8 mouse cellular contexts compared by ENCODE assay signal in the genomic region with DNA sequence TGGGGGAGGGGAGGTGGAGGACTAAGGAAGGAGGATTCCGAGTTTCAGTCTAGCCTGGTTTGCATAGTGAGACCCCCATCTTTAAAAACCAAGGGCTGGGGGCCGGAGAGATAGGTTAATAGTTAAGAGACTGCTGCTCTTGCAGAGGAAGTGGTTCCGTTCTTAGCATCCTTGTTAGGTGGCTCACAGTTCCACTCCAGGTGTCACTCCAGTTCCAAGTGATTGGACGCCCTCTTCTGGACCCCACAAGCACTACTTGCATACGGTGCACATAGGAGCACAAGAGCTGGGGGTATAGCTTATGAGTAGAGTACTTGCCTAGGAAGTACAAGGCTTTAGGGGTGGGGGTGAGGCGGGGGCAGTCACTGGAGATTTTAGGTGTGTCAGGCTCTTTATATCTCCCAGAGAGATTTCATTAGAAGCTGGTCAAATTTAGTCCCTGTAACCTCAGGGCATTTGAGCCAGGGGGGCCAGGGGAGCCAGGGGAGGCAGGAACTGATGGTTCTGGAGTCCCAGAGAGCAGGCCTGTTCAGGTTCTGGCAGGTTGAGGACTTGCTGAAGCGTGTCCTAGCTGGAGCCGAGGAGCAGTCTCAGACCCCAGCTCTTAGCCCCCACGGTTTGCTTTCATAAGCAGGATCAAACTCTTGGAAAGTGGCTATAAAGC. TPM values are rescaled to one million over a fixed set of nuclear protein-coding genes. Genes with fewer than 3 reads are reported as not detected.
DNase-seq lines count a peak whose midpoint lies in the region; ATAC-seq and TF ChIP-seq lines count a peak whose summit lies in the region.

No protein-coding gene starts in this region.

- 14% methylated on average over 9 of the region's 9 CpGs for WGBS in forebrain, embryonic 11.5 days
- WGBS in liver, embryonic 11.5 days: 15% methylated on average over 9 of the region's 9 CpGs
- 20% methylated on average over 9 of the region's 9 CpGs for WGBS in midbrain, postnatal 0 days

- no peak for ATAC-seq in forebrain, embryonic 11.5 days (replicated peaks; ENCODE audit: low FRiP score)
- peak; percentile 78 for ATAC-seq in inflammation-experienced regulatory T-cells, adult 6 months
- ATAC-seq in liver, embryonic 11.5 days (replicated peaks; ENCODE audit: low FRiP score): no peak
- ATAC-seq in midbrain, postnatal 0 days (ENCODE audit: low FRiP score): no peak

- H3K4me1 ChIP-seq in bone marrow macrophage, adult 2 months (ENCODE audit: control insufficient read depth, insufficient read depth, low read length): peaks cover 42% of the 10 kb centered on the region
- H3K4me1 ChIP-seq in forebrain, embryonic 11.5 days (replicated peaks; ENCODE audit: control insufficient read depth, insufficient read depth, low read length): peaks cover 5% of the 10 kb centered on the region; the same call in 1 of the 2 replicates
- peaks cover 5% of the 10 kb centered on the region; the same call in 1 of the 2 replicates for H3K4me1 ChIP-seq in liver, embryonic 11.5 days (replicated peaks; ENCODE audit: control insufficient read depth, insufficient read depth, low read length)
- peaks cover 5% of the 10 kb centered on the region; the same call in 1 of the 2 replicates for H3K4me1 ChIP-seq in midbrain, postnatal 0 days (ENCODE audit: insufficient read depth, low read length)

- H3K4me3 ChIP-seq in bone marrow macrophage, adult 2 months (ENCODE audit: insufficient read depth, low read length): no peak overlapping the region; the same call in 1 of the 2 replicates
- H3K4me3 ChIP-seq in forebrain, embryonic 11.5 days (ENCODE audit: low read depth, low read length): peak overlapping the region; percentile 92; the same call in 1 of the 2 replicates
- H3K4me3 ChIP-seq in liver, embryonic 11.5 days (ENCODE audit: low read depth, low read length): peak overlapping the region; percentile 90
- H3K4me3 ChIP-seq in midbrain, postnatal 0 days (ENCODE audit: low read depth, low read length): no peak overlapping the region

- no peaks in the 10 kb centered on the region for H3K36me3 ChIP-seq in forebrain, embryonic 11.5 days (ENCODE audit: control insufficient read depth, insufficient read depth, low read length)
- H3K36me3 ChIP-seq in liver, embryonic 11.5 days (ENCODE audit: control insufficient read depth, insufficient read depth, low read length): no peaks in the 10 kb centered on the region
- H3K36me3 ChIP-seq in midbrain, postnatal 0 days (ENCODE audit: insufficient read depth, low read length): no peaks in the 10 kb centered on the region

- peak; percentile 53 for DNase-seq in layer of hippocampus, adult 11-12 months (ENCODE audit: low spot score)
- no peak for DNase-seq in layer of hippocampus, postnatal 36 days
- peak; percentile 72 for DNase-seq in forebrain, embryonic 11.5 days (ENCODE audit: low spot score)
- DNase-seq in liver, embryonic 11.5 days (ENCODE audit: low spot score): peak; percentile 48
- DNase-seq in midbrain, postnatal 0 days (ENCODE audit: low spot score): peak; percentile 73
- DNase-seq in thymus, postnatal 10 days (ENCODE audit: low spot score in 2 of 2): peak; percentile 81 to 86

- peak overlapping the region; percentile 69 for H3K4me2 ChIP-seq in forebrain, embryonic 11.5 days (ENCODE audit: low read depth, low read length, severe bottlenecking)
- H3K4me2 ChIP-seq in liver, embryonic 11.5 days: peak overlapping the region; percentile 99
- peak overlapping the region; percentile 96; the same call in 1 of the 2 replicates for H3K4me2 ChIP-seq in midbrain, postnatal 0 days (ENCODE audit: low read depth, low read length, poor library complexity, severe bottlenecking)

- H3K9me3 ChIP-seq in forebrain, embryonic 11.5 days (ENCODE audit: control insufficient read depth, low read length): no peaks in the 10 kb centered on the region
- no peaks in the 10 kb centered on the region for H3K9me3 ChIP-seq in liver, embryonic 11.5 days (ENCODE audit: control insufficient read depth, low read length)
- H3K9me3 ChIP-seq in midbrain, postnatal 0 days (ENCODE audit: low read length): no peaks in the 10 kb centered on the region

- H3K27me3 ChIP-seq in forebrain, embryonic 11.5 days (ENCODE audit: control insufficient read depth, insufficient read depth, low read length): no peaks in the 10 kb centered on the region
- no peaks in the 10 kb centered on the region; the same call in 1 of the 2 replicates for H3K27me3 ChIP-seq in liver, embryonic 11.5 days (replicated peaks; ENCODE audit: control insufficient read depth, insufficient read depth, low read length)
- no peaks in the 10 kb centered on the region for H3K27me3 ChIP-seq in midbrain, postnatal 0 days (ENCODE audit: insufficient read depth, low read length)

- no peak for TF ChIP-seq POLR2A in bone marrow macrophage, adult 2 months (IDR thresholded peaks at IDR 0.05; ENCODE audit: borderline replicate concordance, low read depth, low read length)

- H3K27ac ChIP-seq in bone marrow macrophage, adult 2 months (ENCODE audit: insufficient read depth, low read depth, low read length): no peak overlapping the region
- H3K27ac ChIP-seq in forebrain, embryonic 11.5 days (ENCODE audit: low read depth, low read length): no peak overlapping the region
- H3K27ac ChIP-seq in liver, embryonic 11.5 days (ENCODE audit: low read depth, low read length): no peak overlapping the region
- H3K27ac ChIP-seq in midbrain, postnatal 0 days (ENCODE audit: low read depth, low read length): no peak overlapping the region

- H3K9ac ChIP-seq in forebrain, embryonic 11.5 days (ENCODE audit: low read length): peak overlapping the region; percentile 95
- H3K9ac ChIP-seq in liver, embryonic 11.5 days (ENCODE audit: low read depth, low read length): peak overlapping the region; percentile 70; the same call in 1 of the 2 replicates
- no peak overlapping the region for H3K9ac ChIP-seq in midbrain, postnatal 0 days (replicated peaks; ENCODE audit: low read length, poor library complexity, severe bottlenecking)

- peak; percentile 46 for TF ChIP-seq CTCF in bone marrow macrophage, adult 2 months (IDR thresholded peaks at IDR 0.05; ENCODE audit: low read depth, low read length)
- TF ChIP-seq CTCF in midbrain, postnatal 0 days (IDR thresholded peaks at IDR 0.05): peak; percentile 74

RNA-seq across cellular contexts. Expression of a gene that starts 1.5 kb away (rescaled TPM):
- total RNA-seq in layer of hippocampus, postnatal 36 days (2021): 10 to 100 TPM; 25.3 to 25.9 TPM
- polyA plus RNA-seq in bone marrow macrophage, adult 2 months (2012; ENCODE audit: insufficient read depth, insufficient read length, missing spikeins): 52.0 and 52.1 TPM in 2 replicates
- 95.4 and 103 TPM in 2 replicates for polyA plus RNA-seq in forebrain, embryonic 11.5 days (2014; fragmentation: Nextera tagmentation; extraction: Ambion mirVana)
- 10 to 100 TPM; 15.9 to 38.6 (median 37.9) TPM for polyA plus RNA-seq in inflammation-experienced regulatory T-cells, adult 6 months (2017; shearing (Covaris generic))
- 24.3 and 26.3 TPM in 2 replicates for polyA plus RNA-seq in liver, embryonic 11.5 days (2014; fragmentation: Nextera tagmentation; extraction: Ambion mirVana)
- total RNA-seq in midbrain, postnatal 0 days (2014; rRNA removed): 30.7 and 46.3 TPM in 2 replicates
- polyA plus RNA-seq in midbrain, postnatal 0 days (2015; fragmentation: Nextera tagmentation; extraction: Ambion mirVana): 15.0 and 16.1 TPM in 2 replicates

Comparison
In these comparisons a context has a peak if more than half of its experiments do, and no peak if none do; other contexts are left out.
1. DNase-seq: peak in layer of hippocampus, adult 11-12 months (single experiment), forebrain, embryonic 11.5 days (single experiment), liver, embryonic 11.5 days (single experiment), midbrain, postnatal 0 days (single experiment) and thymus, postnatal 10 days (2 of 2); none in layer of hippocampus, postnatal 36 days (0 of 2).
2. H3K4me3 ChIP-seq: peak in forebrain, embryonic 11.5 days (single experiment) and liver, embryonic 11.5 days (single experiment); none in bone marrow macrophage, adult 2 months (single experiment) and midbrain, postnatal 0 days (single experiment).
3. Peak in every context shown above with its lines, with median percentiles within 50 percentile points of each other: H3K4me2 ChIP-seq.